Mouse (Mus musculus): ENCODE measurements at regions not wholly inside any gene's neighbourhood (a gene's known extent, or its start where the extent isn't known, plus 50 kb on each side); places are given as distances from the start of the nearest gene placed in this dataset.
"Not testable (repeated sequence)": the region's sequence is repeated elsewhere in the genome, so short reads cannot be mapped to it uniquely, and the experiment has no call there.

DNA sequence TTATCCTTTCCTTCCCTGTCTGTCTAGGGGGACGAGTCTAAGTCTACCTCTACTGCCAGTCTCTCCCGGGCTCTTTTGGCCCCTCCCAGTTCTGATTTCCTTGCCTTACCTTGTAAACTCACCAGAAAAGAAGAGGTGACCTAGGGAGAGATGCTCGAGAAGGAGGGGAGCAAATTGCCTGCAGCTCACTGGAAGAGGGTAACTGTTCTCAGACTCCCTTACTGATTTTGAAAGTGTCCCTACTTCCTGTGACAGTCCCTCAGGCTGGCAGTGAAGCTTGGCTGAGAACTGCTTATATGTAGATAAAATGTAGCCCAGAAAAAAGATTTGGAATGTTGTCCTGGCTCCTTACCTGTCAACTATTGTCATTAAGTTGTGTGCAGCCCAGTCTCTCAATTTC is 180.6 kb upstream of the Tab2 start:
- no peak for DNase-seq (ENCODE audit: low spot score in 2 of 2)

DNA sequence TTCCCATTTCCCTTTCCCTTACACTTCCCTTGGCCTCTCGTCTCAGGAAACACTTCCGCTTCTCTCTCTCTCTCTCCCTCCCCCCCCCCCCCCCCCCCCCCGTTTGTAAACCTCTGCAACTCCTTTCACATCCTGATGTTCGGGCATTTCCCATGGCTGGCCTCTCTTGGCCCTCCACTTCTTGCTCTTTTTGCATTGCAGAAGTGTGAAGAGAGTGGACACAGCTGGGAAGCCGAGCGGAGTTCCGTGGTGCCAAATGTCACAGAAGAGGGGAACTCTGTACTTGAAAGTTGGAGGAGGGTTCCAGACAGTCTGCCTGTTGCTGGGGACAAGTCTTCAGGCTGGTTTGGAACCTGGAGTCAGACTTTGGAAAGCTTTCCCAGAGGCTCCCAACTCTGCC is 179.2 kb upstream of the Tab2 start:
- DNase-seq (ENCODE audit: low spot score in 2 of 2), result no peak

DNA sequence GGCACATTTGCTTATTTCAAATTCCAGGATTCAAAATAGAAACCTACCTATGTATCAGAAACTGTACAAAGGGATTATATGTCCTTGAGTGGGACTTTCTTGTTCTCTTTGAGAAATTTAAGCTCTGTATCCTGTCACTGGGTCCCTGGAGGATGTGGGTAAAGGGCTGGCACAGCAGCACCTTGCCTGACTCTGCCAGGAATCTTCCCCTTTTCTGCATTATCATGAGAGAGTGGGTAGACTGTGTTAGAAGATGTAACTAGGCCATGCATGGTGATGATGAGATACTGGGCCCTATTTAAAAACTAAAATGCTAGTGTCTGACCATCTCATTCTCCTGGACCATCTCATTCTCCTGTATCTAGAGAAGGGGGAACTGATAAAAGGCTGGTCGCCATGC is 178.4 kb upstream of the Tab2 start:
- no peak for DNase-seq (ENCODE audit: low spot score in 2 of 2)

DNA sequence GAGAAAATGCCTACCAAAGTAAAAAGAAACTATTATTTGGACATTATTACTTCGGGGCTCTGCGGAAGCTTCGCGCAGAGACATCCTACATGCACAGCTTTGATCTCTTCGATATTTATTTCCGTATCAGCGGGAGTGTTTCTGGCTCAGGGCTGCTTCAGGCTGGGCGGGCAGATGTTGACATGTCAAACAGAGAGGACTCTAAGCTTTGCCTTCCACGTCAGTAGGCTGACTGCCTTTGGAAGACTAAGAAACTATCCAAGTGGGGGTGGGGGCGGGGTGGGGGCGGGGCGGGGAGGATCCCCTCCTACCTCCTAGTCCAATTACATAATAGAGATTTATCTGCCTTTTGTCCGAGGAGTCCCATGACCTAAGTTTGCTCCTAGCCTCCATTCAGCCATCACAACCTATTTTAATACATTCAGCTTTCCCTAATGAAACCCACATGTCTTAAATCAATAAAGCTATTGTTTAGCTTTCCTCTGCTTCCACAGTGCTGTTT is 177.5 kb upstream of the Tab2 start:
- DNase-seq (ENCODE audit: low spot score in 2 of 2), result no peak

DNA sequence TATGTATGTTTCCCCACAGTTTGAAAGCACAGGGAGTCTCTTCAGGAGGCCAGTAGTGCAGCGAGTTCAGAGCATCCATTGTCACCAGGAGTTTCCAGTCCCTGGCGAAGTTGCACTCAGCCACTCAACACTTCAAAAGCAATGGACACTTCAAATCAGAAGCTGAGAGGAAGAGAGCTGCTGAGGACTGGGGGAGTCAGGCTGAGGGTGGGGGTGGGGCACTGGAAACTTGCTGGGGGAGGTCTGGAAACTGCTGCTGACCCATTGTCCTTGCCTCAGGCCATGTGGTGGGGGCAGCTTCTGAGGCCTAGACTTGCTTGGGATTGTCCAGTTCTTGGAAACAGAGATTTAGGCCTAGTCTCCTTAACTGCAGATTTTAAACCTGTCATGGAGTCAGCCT is 176.8 kb upstream of the Tab2 start:
- DNase-seq (ENCODE audit: low spot score in 2 of 2), result no peak

DNA sequence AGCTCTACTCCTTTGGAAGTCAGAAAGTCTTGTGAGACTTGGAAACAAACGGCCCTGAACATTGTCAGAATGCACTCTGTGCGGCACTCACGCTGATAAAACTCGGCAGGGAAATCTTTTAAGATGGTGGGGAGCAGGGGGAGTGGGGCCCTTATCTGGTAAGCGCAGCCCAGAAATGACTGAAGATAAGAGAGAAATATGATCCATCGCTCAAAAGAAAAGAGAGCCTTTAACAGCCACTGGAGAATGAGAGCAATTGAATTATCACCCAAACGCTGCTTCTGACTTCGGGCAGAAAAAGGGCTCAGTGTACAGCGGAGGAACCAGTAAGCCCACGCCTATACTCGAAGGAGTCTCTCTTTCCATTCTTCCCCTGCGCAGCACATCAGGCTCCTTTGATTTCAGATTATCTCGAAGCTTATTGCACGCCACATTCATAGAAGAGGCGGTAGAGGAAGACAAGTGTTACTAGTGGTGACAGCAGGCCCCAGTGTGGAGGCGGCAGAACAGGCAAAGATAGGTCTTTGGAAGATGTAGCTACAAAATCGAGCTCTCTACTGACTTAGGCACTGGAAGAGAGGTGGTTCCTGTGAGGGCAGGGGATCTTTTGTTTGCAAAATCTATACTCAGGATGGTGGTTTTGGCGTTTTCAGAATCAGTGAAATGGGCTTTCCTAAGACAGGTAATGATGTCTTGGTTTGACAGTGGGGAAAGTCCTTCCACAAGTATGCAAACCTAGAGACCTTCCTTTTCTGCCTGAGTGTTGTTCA is 174.6 kb upstream of the Tab2 start:
- peak in 1 of 2 experiments; percentile 46 for DNase-seq (ENCODE audit: low spot score in 2 of 2)

DNA sequence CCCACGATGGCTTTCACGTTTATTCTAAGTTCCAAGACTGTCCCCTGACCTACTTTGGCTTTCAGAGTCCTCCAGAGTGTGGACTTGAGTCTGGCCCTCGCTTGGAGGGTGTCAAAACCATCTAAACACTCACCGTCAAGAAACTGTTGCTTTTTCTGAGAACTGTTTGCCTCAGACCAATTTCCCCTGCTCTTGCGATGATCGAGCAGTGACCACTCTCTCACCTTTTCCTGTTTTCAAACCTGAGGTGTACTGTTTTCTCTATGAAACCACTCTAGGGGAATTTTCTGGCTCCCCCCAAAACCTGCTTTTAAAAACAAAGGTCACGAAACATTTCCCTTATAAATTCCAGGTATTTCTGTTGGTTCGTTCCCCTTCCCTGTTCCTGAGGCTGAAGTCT is 174.0 kb upstream of the Tab2 start:
- no peak for DNase-seq (ENCODE audit: low spot score in 2 of 2)

DNA sequence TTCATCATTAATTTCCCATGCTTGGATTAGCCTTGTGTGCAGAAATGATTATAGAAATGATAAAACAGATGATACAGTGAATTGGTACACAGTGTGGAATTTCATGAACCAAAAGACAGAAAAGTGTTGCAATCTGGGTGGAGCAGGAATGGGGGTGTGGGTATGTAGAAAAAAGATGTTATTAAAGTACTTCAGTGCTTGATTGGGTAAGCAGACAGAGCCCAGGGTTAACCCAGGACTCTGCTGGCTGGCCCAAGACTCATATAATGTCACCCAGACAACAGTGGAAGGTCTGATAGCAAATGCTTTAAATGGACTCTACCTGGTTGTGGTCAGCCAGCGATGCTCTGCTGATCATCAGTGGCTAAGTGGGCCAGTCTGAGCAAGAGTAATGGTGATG is 168.1 kb upstream of the Tab2 start:
- no peak for DNase-seq (ENCODE audit: low spot score in 2 of 2)

DNA sequence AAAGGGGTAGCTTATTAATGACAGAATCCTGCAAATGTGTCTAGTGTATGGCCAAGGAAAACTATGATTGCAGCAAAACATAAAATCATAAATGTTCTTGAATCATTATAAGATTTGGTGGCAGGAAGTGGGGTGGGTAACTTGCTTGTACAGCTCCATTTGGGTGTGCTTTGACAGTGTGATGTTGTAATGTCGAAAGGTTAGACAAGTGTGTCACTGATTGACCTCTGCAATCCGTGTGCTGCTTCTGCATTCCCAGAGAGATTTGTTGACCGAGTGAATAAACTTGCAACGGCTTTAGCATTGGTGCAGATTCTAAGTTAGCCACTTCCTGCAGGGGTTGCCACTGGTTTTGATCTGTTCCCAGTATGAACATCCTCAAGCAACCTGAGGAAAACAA is 165.9 kb upstream of the Tab2 start:
- DNase-seq (ENCODE audit: low spot score in 2 of 2), result no peak

DNA sequence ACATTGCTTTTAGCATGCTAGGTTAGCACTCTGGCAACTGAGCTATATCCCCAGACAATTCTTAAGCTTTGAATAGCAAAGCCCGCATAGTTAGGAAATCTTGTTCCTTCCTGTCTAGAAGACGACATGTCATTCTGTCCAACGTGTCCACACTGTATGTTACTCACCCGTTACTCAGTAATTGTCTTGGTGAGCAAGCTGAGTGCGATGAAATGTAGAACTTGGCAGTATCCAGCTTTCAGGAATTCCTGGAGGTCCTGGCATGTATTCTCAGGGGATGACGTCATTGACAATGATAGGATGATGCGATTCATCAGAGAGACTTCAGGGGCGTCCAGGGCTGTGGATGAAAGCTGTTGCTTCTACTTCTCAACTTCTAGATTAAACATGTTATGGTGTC is 160.8 kb upstream of the Tab2 start:
- no peak for DNase-seq (ENCODE audit: low spot score in 2 of 2)

DNA sequence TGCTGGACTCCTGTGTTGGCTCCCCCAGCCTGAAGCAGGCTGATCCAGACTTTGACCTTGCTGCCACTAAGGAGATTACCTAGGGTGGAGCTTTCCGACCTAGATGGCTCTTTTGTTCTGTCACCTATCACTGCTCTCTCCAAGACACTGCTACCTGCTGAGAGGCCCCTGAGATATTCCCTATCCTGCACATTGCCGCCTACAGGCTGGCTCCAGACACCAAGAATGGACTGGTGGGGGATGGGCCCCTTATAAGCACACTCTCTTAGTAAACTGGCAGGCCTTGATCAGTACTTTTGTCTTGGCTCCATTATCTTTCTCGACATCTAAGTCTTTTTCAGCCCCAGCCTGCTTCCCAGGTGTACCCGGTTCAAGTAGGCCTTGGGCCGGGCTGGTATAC is 158.9 kb upstream of the Tab2 start:
- not testable (repeated sequence) for DNase-seq (ENCODE audit: low spot score in 2 of 2)

DNA sequence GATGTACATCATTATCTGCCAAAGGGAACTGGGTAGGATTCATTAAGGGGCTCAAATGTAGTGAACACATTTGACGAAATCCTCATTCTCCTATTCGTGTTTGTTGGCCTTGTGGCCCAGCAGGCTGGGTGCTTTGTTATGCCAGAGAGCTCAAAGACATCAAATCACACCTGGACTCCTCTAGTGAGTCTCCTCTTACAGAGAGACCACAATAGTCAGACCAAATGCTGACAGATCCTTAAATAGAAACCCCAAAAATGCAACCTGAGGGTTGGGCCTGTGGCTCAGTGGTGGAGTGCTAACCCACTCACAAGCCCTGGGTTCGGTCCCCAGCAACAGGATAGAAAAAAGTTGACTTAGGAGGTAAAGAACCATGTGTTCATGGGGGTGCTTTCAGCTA is 158.5 kb upstream of the Tab2 start:
- no peak for DNase-seq (ENCODE audit: low spot score in 2 of 2)

DNA sequence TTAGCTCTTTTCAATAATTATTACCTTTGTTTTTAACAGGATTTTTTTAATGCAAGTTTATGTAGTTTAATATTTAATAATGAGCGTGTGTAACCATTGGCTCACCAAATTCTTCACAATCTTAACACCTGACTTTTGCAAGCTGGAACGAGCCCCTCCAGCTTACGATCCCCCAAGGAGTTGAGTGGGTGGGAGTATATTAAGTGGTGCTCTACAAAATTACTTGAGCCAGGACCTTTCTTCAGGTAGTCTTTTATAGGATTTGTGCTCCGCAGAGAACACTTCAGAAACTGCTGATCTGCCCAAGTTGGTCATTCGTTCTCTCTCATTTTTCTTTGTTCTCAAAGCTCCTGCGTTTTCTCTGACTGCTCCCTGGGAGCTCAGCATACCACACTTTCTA is 144.5 kb upstream of the Tab2 start:
- DNase-seq (ENCODE audit: low spot score in 2 of 2), result no peak

DNA sequence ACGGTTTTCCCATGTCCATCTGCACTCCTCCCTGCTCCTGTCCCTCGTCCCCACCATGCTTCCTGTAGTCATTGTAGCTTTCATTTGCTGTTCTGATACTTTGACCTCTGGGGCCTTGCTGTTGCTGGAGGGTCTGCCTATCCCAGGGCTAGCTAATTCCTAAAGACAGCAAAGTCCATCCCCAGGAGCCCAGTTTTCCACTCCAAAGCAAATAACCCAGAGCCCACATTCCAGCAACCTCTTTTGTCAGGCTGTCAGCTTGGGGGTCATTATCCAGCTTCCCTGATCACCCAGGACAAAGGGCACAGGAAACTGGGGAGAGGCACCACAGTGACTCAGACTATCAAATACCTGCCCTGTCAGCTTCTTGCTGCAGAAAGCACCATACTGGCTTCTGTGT is 139.9 kb upstream of the Tab2 start:
- DNase-seq (ENCODE audit: low spot score in 2 of 2), result no peak

DNA sequence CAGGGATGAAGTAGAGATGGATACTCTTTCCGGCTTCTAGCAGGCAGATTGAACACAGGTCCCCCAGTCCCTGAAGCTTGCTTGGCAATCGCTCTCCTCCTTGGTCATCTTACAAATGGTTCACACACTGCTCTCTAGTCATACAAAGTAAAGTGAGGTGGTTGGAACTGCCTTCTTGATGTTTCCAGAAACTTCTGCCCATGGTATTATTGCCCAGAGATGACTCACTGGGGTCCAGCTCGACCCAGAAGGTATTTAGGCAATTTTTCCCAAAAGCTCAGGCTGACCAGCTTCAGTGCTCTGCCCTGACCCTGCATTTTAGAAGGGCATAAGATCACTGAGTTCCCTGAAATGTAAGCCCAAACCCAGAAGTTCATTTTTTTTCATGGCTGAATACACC is 139.2 kb upstream of the Tab2 start:
- no peak for DNase-seq (ENCODE audit: low spot score in 2 of 2)

DNA sequence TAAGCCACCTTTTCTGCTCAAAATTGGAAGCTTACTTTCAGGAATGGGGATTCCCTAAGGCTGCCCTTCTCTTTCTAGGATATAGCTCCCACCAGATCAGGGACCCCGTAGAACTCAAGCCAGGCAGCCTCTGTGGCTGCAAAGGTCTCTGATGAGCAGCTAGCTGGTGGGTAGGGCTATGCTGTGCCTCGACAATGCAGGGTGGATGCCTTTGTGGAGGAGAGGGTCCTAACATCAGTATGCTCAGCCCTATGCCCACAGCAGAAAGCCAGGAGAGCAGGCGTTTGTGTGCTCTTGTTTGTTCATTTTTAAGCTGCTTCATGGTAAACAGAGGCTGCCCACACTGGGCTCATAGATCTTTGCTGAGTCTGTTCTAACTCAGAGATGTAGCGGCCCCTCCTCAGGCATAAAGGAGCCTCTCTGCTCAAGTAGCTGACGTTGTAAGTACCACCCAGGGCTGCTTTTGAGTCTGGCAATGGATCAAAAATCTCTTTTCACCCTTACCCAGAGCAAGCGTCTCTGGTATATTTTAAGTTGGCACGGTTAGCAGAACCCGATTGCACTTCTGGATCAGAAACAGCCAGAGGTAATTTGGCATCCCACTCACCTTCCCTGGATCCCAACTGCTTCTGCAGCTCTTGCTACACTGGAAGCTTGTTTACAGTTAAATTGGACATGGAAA is 136.0 kb upstream of the Tab2 start:
- DNase-seq (ENCODE audit: low spot score in 2 of 2), result no peak

DNA sequence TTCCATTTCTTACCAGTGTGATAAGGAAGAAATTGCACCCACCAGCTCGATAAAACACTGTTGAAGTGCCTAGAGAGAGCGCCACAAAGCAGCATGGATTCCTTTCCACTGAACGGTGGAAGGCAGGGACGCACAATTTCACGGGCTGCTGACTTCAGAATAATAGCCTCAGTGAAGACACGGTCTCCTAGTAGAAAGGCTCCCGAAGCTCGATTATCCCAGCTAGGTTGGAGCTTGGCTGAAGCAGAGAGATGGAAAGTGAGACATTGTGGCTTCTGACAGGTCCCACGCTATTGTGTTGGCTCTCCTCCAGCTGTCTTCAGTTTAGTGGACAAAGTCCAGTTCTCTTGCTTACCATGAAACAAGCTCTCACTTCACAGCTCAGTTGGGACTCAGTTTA is 133.3 kb upstream of the Tab2 start:
- no peak for DNase-seq (ENCODE audit: low spot score in 2 of 2)

DNA sequence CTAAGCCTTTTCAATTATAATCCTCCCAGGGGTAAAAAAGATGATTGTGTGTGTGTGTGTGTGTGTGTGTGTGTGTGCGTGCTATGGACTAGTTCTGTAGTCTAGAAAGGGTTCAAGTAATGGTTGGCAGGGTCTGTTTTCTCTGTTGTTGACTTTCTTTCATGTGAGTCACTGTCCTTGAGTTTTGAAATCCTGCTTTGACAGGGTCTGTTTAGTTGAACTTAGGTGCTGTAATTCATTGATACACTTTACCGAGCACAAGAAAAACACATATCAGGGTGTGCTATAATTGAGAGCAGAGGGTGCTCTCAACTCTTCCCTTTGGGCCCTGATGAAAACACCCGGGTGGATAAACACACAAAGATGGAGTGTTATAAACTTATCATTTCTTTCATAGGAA is 132.7 kb upstream of the Tab2 start:
- DNase-seq (ENCODE audit: low spot score in 2 of 2), result no peak

DNA sequence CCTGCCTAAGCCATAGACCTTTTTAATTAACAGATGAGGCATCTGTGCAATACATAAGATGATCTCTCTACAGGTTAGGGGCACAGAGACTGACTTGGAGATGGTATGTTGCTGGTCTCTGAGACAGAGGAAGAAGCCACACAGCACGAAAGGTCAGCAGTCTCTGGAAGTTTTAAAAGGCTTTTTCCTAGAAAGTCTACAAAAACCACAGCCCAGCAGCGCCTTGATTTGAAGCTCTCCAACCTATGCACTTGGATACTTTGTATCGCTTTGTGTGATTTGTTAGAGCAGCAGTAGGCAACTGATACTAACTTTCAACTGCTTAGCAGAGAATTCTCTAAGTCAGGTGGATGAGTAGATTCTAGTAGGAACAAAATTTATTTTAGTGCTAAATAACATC is 132.3 kb upstream of the Tab2 start:
- DNase-seq (ENCODE audit: low spot score in 2 of 2), result no peak

DNA sequence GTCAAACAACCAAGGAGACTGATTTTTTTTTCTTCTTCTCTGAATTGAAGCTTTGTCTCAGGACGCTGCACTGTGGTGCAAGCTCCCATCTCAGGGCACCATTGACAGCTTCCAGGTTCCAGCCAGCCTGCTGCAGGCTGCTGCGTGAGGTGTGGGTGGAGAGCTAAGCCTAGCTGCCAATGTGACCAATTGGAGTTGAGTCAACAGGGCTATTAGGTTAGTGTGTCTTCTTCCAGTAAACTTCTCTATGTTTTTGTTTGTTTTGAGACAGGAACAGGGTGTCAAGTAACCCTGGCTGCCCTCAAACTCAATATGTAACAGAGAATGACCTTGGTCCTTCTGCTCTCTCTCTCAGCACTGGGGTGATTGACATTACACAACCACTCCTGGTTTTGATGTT is 131.1 kb upstream of the Tab2 start:
- no peak for DNase-seq (ENCODE audit: low spot score in 2 of 2)

DNA sequence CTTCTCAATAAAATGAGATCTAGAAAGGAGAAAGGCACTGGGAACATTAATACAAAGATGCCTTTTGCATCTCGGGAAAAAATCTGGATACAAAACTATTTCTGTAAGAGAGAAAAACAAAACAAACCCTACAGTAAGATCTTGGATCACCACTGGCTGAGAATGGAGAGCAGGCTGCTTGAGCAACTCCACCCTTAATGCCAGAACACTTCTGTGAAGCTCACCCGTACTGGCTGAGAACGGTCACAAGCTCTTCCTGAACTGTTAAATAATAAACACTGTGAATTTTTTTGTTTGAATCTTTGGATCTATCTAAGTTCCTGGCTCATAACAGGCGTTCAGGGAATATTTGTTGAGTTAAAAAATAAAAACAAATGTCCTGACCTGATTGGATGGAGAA is 130.4 kb upstream of the Tab2 start:
- no peak for DNase-seq (ENCODE audit: low spot score in 2 of 2)

DNA sequence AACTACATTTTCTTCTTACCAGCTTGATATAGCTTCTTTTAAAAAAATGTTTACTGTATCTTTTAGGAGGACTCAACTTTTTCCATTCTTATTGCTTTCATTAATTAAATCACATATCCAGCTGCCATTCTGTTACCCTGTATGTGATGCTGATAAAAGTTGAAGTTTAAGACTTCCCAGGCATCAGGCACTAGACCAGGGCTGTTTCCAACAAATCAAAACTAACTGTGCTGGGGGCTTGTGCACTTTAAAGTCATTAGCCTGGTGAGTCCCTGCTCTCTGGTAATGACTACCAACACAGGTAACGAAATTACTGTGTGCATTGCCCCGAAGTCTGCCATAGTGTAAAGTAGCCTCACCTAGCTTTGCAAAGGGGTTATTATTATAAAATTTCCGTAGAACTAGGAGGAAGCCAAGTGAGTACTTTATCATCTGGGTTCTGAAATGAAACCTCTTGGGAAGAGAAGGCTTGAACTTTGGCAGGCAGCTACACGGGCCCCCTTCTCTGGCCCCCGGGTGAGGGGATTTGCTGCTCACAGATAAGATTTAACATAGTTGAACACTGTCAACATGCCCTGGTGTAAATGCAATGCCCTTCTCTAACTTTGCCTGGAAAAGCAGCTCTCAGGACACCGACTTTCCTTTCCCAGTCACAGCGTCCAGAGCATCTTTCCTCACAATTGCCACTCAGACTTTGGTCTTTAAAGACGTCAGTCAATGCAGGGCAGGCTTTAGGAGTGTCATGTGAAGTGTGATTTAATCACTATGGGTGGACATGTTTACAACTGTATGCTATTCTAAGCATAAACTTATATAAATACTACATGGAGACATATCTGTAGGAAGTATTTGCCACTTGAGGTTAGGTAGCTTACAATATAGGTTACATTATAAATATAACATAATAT is 122.1 kb upstream of the Tab2 start:
- no peak for DNase-seq (ENCODE audit: low spot score in 2 of 2)

DNA sequence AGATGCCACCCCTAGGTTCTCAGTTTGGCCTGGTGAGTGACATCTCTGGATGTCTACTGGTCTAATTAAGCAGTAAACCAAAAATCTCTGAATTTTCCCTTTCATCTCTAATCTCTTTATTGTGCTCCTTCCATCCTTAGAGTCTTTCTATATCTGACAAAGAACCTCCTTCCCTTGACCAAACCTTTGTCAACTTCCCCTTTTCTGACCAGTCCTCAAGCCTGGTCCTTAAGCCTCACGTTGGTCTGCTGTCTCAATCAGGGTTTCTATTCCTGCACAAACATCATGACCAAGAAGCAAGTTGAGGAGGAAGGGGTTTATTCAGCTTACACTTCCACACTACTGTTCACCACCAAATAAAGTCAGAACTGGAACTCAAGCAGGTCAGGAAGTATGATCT is 116.4 kb upstream of the Tab2 start:
- DNase-seq (ENCODE audit: low spot score in 2 of 2), result no peak
